Mouse (Mus musculus): ENCODE measurements at regions not wholly inside any gene's neighbourhood (a gene's known extent, or its start where the extent isn't known, plus 50 kb on each side); places are given as distances from the start of the nearest gene placed in this dataset.

DNA sequence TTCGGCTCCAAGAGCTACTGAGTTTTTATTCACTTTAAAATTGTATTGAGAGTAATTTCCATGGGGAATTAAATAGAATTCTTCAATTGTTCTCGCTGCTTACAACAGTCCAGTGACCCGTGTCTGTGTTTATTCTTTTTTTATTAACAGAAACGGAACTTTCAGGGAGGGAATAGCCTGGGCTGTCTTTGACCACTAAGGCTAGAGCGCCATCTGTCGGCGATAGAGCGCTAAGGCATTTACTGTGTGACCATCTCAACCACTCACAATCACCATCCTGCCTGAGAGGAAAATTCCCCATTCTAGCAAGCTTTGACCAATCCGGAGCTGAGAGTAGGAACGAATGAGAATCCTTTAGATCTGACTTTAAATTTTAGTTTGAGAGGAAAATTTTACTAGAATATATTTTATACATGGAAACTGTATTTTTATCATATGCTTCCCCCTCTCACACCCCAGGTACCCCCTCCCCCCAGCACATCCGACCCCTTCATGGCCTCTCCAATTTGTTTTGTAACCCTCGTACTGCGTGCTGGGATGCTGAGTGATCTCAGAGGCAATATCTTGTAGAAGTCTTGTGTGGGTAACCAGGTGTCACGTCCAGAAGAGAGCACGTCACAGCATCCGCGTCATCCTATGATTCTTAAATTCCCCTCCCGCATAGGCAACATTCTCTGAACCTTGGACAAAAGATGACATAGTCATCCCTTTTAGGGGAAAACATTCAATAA is 139.9 kb downstream of the Csl start:
- ATAC-seq (ENCODE audit: insufficient number of reproducible peaks, low FRiP score, low TSS enrichment), result peak; percentile 78

DNA sequence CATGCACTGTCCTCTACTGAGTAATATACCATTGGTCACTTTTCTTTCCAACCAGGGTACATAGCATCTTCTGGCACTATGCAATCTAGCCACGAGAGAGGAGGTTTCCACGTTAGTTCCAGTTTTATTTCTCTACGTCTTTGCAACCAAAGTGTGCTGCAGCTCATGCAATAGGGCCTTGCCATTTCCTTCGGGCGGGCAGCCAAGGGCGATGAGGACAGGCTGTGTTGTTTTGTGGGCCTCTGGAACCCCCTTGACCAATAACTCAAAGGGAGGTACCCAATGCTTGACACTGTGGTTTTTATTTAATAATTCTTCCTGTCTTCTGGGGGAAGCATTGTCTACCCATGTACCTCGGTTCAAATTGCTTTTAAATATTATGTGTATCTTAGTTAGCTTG is 139.0 kb downstream of the Csl start:
- no peak for ATAC-seq (ENCODE audit: insufficient number of reproducible peaks, low FRiP score, low TSS enrichment)

GRCm38 (mm10) chr10:99627355-99627754 is 132.1 kb downstream of the Csl start:
- ATAC-seq (ENCODE audit: insufficient number of reproducible peaks, low FRiP score, low TSS enrichment), result no peak

- ATAC-seq (ENCODE audit: insufficient number of reproducible peaks, low FRiP score, low TSS enrichment), result no peak
These were observed 127.0 kb downstream of the Csl start for GRCm38 (mm10) chr10:99632250-99632985.

DNA sequence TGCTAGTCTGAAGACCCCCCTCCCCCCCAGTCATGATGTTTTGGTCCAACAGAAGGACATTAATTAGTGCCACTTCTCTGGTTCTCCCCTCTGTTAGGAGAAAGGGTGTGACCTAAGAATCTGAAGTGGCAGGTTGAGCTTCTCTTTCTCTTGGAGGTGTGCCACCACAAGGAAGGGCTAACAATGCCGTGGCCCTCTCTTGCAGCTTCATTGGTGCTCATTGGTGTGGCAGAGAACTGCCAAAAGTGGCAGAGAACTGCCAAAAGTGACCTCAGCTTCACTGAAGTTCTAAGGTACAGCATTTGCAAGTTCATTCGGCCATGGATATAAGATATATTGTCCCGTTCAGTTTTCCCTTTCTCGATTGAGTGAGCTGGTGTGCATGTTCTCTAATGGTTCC is 123.7 kb downstream of the Csl start:
- no peak for ATAC-seq (ENCODE audit: insufficient number of reproducible peaks, low FRiP score, low TSS enrichment)

GRCm38 (mm10) chr10:99639022-99639421 is 120.4 kb downstream of the Csl start:
- ATAC-seq (ENCODE audit: insufficient number of reproducible peaks, low FRiP score, low TSS enrichment), result peak; percentile 63

DNA sequence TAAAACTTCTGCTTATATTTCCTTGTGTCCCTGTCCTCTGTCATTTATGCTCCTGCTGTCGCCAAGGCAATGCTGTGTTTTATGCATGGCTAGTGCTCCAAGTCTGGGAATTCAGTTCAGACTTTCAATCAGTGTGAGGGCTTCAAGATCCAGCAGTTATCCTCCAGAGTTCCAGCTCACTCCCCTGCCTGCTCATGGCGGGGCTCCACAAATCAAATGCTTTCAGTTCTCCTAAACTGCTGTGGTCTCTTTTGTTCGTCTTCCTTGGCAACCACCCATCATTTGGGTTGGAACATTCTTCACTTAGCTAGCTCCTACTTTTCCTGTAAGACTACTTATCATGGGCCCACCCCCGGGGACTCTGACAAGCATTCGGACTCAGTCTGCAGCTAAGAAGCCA is 120.0 kb downstream of the Csl start:
- peak; percentile 45; the same call in 1 of the 2 replicates for ATAC-seq (ENCODE audit: insufficient number of reproducible peaks, low FRiP score, low TSS enrichment)

GRCm38 (mm10) chr10:99641784-99642183 is 117.7 kb downstream of the Csl start:
- no peak for ATAC-seq (ENCODE audit: insufficient number of reproducible peaks, low FRiP score, low TSS enrichment)

DNA sequence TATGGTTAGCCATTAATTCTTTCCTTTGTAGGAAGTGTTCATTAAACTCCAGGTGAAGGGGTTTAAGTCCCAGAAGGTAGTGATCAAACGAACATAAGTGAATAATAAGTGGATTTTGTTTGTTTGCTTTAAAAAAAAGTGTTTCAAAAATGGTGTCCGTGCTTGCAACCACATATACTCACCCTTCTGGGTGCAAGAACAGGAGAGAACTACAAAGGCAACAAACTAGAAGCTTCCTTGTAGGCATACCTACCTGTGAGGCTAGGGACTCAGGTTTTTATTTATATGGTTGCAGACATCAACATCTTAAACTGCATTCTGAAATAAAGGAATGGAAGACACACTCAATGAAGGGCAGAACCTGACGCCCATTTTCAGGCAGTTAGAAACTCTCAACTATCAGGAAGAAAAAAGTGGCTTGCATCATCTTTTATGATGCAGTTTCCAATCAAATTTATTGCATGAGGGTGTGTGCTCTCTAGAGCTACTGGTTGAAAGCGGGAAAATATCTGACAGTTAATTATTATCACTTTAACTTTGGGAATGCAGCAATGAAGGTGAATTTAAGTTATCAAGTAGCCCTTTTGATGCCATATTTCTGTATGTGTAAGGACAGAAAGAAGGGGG is 117.1 kb downstream of the Csl start:
- no peak for ATAC-seq (ENCODE audit: insufficient number of reproducible peaks, low FRiP score, low TSS enrichment)

GRCm38 (mm10) chr10:99644981-99645380 is 114.5 kb downstream of the Csl start:
- ATAC-seq (ENCODE audit: insufficient number of reproducible peaks, low FRiP score, low TSS enrichment), result no peak

DNA sequence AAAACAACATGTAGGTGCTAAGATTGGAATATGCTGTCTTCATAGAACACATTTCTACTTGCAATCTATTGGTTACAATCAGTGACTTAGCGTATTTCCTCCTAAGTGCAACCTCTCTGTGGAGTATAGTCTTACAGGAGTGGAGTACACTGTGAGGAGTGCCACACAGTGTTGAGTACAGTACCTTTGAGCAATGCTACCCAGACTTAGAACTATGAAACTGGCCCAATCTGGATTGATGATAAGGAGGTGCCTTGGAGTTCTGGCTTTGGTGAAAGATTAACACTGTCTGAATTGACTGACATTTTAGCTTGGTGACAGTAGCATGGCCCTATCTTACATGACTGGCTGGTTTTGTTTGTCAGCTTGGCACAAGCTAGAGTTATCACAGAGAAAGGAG is 107.4 kb downstream of the Csl start:
- no peak for ATAC-seq (ENCODE audit: insufficient number of reproducible peaks, low FRiP score, low TSS enrichment)

DNA sequence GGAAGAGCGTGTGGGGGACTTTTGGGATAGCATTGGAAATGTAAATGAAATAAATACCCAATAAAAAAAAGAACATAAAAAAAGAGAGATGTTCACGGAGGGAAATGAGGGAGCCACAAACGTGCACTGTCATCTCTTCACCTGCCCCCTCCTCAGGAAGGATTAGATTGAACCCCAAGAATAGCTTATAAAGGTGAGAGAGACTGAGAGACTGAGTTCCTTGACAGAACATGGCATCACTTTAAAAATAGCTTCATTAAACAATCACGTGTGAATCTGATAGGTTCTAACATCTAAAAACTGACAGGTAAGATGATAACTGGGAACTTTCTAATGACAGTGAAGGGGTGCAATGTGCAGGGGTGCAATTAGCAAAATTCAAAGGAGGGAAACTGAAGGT is 105.2 kb downstream of the Csl start:
- ATAC-seq (ENCODE audit: insufficient number of reproducible peaks, low FRiP score, low TSS enrichment), result no peak

DNA sequence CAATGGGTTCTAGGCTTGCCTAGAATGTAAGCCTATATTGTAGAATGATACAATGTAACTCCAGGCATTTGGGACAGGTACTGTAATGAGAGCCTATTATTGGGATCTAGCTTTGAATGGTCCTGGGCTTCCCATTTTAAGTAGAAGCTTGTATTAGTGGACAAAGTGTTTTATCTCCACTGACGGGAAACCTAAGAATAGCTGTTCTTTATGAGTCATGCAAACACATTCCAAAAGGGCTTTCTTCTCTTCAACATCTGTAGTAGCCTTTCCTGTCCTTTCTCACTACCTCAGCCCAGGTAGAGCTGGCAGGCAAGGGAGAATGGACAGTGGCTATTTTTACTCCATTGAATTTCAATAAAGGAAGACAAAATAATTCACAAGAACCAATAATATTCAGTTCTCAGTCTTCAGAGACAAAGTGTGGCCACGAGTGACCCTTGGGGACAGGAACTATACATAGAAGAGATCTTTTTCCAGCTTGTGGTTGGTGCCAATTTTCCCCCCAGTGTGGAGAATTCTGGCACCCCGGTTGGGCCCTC is 82.8 kb downstream of the Csl start:
- ATAC-seq (ENCODE audit: insufficient number of reproducible peaks, low FRiP score, low TSS enrichment), result no peak

DNA sequence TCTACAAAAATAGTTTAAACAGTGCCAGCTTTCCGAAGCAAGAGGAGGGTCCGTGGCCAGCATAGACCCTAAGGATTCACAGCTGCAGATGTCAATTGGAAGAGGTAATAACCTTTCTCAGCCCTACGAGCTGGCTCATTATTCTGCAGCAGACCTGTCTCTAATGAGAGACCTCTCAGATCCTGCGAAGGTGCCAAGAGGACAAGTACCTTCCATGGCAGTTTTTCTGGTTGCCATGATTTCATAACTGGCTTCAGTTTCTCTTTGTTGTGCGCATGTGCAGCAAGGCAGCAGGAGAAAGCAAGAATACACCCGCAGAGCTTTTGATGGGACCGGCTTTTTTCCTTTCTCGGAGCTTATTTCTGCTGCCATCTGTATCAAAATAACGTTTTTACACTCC is 81.4 kb downstream of the Csl start:
- ATAC-seq (ENCODE audit: insufficient number of reproducible peaks, low FRiP score, low TSS enrichment), result 0 out of 2 replicates have a peak, but pooled peaks have one; percentile 45

DNA sequence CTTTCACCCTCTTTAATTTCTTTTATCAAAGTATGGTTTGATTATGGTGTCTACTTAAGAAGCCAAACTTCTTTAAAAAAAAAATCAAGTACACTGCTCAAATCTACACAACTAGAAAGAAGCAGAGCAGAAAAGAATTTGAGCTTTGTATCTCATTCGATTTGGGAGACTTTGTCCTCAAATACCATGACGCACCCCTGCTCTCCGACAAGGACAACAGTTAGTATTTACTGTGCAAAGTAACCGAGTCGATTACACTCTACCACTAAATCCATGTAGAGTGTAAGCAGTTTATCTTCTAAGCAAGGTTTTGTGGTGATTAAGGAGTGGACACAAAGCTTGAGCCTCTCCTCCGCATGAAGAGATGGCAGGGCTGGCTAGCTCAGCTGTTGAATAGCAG is 79.6 kb downstream of the Csl start:
- no peak for ATAC-seq (ENCODE audit: insufficient number of reproducible peaks, low FRiP score, low TSS enrichment)

DNA sequence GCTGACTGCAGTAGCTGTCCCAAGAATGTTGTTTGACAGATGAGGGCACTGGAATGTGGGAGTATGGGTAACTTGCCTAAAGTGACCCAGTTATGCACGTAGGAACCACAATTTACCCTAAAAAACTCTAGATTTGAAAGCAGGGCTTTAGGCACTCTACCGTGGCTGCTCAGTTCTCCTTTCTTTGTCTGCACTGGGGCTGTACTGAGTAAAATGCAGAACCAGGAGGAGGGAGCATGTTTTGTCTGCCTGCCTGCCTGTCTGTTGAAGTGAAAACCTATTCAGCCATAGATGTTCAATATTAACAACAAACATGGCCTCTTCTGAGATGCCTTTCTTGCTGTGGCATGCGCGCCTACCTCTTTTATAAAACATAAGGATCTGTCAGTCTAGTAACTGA is 77.5 kb downstream of the Csl start:
- ATAC-seq (ENCODE audit: insufficient number of reproducible peaks, low FRiP score, low TSS enrichment), result no peak

DNA sequence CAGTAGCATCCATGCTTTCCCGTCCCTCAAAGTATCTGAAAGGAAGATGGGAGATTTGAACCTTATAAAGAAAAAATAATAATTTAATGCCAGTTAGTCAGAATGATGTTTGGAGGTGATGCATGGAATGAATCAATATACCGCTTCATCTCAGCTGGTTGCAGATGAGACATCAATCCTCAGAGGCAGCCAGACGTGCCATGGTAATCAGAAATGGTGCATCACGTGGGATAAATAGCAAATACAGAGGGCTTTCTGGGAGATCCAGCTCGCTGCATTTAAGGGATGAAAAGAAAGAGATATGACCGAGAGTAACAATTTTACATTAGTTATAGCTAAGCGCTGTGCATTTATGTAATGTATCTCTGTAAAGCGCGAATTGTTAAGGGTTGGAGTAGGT is 77.1 kb downstream of the Csl start:
- no peak for ATAC-seq (ENCODE audit: insufficient number of reproducible peaks, low FRiP score, low TSS enrichment)

DNA sequence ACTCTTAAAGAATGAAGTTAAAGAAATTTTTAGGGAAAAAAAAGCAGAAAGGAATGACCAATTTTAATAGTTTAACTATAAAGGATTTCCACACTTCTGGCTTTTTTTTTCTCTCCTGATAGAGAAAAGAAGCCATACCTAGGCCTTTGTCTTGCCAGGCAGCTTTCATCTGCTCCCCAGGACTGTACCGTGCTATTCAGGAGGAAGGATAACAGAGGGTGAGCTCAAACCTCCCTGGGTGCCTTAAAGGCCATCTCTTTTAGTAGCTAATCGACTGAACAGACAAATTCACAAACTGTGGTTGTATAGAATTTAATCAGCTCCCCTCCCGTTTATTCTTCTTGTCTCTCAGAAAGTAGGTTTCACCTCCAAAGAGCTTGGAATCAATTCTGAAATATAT is 76.1 kb downstream of the Csl start:
- no peak for ATAC-seq (ENCODE audit: insufficient number of reproducible peaks, low FRiP score, low TSS enrichment)

DNA sequence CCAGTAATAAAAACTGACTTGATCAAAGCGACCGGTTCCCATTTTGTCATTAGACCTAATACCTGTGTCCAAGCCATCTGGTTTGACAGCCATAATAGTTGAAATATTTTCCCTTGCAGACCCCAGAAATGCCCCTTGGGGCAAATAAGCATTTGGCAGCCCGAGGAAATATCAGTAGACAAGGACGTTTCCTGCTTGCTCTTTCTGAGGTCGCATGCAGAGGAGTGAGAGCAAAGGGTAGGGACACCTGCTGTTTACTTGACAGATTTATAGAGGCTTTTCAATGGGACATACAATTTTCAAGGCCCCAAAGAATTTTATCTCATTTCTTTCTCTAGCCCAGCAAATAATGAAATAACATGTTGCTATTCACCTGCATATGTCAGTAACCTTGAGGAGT is 73.5 kb downstream of the Csl start:
- ATAC-seq (ENCODE audit: insufficient number of reproducible peaks, low FRiP score, low TSS enrichment), result no peak

DNA sequence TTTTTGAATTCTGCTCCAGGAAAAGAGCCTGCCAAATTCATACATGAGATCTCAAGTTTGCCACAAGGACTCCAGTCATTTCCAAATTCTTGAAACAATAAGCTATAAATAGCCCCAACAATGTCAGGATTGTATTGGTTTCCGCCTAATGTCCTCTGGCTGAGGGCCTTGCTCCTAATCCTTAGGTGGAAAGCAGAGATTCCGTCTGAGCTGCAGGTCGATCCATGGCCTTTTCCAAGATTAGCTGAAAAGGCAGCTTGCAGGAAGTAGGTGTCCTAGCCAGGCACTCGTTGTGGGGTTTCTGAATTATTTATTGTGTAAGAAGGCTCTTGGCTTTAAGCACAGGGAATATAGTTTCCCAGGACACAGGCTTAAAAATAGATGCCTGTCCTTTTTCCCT is 72.4 kb downstream of the Csl start:
- ATAC-seq (ENCODE audit: insufficient number of reproducible peaks, low FRiP score, low TSS enrichment), result no peak

DNA sequence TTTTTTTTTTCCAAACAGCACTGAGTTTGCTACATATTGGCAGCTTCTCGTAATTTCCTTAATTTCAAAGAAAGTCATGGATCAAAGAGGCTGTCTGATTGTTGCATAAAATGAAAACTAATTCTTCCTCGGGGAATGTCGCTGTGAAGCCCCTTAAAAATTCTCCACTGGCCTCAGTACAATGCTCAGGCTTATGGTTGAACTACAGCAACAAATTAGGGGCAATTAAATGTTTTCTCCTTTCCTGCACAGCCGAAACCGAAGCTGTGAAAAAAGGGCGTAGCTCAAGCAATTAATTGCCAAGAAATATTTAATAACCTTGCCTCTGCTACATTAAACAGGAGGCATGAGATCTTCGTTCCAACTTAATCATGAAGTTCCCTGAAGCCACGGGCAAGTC is 61.8 kb downstream of the Csl start:
- no peak for ATAC-seq (ENCODE audit: insufficient number of reproducible peaks, low FRiP score, low TSS enrichment)

Measured in cerebellum, adult (tissue).